Mouse (Mus musculus): ENCODE measurements around the gene Blnk.

Gene Blnk

DNA sequence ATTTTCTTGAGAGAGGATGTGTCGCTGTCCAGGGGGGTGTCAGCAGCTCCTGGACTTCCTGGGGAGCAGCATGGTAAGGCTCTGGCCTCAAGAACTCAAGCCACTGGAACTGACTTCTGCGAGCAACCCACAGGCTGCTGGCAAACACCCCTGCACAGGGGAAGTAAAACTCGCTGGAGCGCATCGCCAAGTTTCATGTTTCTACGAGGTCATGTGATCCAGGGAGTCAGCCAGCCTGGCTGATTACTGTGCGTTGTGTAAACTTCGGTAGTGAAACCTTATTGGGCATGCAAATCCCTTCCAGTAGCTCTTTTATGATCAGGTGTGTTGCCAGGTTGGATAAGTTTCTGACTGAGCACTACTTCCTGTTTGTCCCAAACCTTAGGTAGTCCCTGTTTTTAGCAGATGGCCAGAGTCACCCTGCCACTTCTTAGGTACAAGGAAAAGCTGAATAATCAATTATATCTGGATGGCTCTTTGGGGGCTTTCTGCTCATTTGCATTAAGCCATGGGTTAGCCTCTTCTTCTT lies at the start of gene Blnk:
Gene Blnk, minus strand, starts transcription at position 479 of the 529 bp plus-strand sequence.
- peak; percentile 54 for DNase-seq (ENCODE audit: low spot score)

GRCm38 (mm10) chr19:41039110-41039509 lies 44.8 kb upstream of the Blnk start:
- DNase-seq (ENCODE audit: low spot score) = peak; percentile 4

- no peak for DNase-seq (ENCODE audit: low spot score)
Measured at GRCm38 (mm10) chr19:41035809-41036551, 41.6 kb upstream of the Blnk start.

DNA sequence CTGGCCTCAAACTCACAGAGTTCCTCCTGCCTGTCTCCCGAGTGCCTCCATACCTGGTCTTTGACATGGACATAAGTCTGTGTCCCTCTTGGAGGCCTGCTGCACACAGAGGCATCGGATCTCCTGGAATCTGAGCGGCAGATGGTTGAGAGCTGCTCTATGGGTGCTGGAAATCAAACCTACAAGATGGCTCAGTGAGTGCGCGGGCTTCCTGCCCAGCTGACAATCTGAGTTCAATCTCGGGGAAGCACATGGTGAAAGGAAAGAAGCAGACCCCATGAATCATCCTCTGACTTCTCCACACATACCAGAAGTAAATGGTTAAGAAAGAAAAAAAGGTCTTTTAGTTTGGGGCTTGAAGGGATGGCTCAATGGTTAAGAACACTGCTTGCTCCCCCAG lies 37.5 kb upstream of the Blnk start:
- DNase-seq (ENCODE audit: low spot score) = no peak

DNA sequence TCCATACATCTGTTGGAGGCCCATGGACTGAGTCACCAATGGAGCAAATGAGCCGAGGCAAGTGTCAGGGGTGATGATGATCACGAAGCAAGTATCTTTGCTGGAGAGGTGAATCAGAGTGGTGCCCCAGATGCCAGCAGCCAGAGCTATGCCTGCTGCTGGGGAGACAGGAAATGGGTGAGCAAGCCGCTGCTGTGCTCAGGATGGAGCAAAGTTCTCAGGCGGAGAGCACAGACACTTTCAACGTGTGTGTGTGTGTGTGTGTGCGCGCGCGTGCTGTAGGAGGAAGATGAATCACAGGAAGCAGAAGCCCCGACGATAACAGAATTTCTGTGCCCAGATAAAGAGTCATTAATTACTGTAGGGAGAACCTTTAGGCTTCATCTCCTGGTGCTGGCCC lies 36.7 kb upstream of the Blnk start:
- DNase-seq (ENCODE audit: low spot score) = peak; percentile 7

DNA sequence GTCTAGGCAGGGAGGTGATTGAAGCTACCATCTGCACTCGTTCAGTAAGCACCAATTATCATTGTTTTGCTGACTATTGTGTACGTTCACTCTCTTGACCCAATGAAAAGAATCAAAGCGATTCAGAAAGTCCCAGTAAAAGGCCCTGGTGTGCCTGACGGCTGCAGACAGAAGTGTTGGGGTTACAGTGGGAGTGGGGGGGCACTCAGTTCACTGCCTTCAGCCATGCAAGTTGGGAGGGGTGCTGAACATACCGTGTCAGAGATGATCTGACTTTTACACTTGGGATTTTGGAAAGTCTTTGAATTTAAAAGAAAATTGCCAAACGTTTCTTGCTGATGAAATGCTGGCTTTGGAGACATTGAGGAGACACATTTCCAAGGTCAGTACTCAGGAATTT lies 35.8 kb upstream of the Blnk start:
- DNase-seq (ENCODE audit: low spot score) = no peak

- DNase-seq (ENCODE audit: low spot score) = no peak
Measured at GRCm38 (mm10) chr19:41029219-41029618, 34.9 kb upstream of the Blnk start, which contains the start of gene Dntt. Gene Dntt, plus strand, starts transcription at chr19:41029275.

- DNase-seq (ENCODE audit: low spot score) = no peak
Measured at GRCm38 (mm10) chr19:41027601-41028000, 33.3 kb upstream of the Blnk start.

- no peak for DNase-seq (ENCODE audit: low spot score)
Measured at GRCm38 (mm10) chr19:41027024-41027423, 32.7 kb upstream of the Blnk start.

- DNase-seq (ENCODE audit: low spot score) = no peak
Measured at GRCm38 (mm10) chr19:41026551-41026950, 32.2 kb upstream of the Blnk start.

DNA sequence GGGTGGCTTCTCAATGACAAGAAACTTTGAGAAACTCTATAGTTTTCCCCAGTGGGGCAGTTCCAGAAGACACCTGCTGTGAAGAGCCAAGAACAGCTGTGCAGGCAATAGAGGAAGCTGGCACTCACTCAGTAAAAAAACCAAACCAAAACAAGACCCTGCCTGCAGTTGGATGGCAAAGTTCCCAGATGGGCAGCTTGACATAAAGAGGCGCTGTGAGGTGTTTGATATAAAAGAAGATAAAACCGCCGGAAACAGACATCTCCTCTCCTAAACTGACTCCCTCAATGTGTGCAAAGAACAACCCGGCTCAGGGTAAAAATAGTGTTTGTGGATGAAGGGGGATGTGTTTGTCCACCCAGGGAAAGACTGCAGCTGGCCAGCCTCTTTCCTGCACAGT lies 27.9 kb upstream of the Blnk start:
- DNase-seq (ENCODE audit: low spot score) = no peak

GRCm38 (mm10) chr19:41020537-41020936 lies 26.2 kb upstream of the Blnk start:
- no peak for DNase-seq (ENCODE audit: low spot score)

- no peak for DNase-seq (ENCODE audit: low spot score)
Measured at GRCm38 (mm10) chr19:41019164-41019675, 24.9 kb upstream of the Blnk start.

DNA sequence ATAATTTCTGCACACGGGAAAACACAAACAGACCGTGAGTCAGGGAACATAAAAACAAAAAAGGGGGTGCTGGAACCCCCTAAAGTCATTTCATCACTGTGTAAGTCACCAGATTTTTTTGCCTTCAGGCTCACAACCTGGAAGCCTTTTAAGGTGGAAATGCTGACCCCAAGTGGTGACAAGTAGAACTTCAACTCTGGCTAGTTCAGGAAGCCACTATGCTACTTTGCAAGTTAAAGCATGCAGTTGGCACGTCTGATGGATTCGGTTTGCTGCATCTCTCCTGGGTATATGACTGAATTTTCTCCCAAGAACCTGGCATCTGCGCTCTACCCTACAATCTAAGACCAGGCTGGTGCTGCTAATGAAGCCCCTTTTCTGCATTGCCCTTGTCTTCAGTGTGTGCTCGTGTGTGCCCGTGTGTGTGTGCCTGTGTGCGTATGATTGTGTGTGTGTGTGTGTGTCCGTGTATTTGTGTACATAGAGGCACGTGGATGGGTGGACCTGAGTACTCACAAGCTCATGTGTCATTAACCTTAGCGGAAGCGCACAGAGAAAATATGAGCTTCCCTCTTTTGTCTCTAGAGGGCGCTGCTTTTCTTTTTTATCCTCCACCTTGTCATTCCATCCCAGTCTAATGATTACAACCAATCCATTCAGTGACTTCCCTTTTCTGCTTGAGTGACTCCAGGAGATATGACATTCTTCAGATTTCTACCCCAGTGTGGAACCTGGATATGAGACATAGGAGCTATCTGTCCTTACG lies 21.8 kb upstream of the Blnk start:
- DNase-seq (ENCODE audit: low spot score) = peak; percentile 13

GRCm38 (mm10) chr19:41014003-41014402 lies 19.7 kb upstream of the Blnk start:
- DNase-seq (ENCODE audit: low spot score) = no peak

DNA sequence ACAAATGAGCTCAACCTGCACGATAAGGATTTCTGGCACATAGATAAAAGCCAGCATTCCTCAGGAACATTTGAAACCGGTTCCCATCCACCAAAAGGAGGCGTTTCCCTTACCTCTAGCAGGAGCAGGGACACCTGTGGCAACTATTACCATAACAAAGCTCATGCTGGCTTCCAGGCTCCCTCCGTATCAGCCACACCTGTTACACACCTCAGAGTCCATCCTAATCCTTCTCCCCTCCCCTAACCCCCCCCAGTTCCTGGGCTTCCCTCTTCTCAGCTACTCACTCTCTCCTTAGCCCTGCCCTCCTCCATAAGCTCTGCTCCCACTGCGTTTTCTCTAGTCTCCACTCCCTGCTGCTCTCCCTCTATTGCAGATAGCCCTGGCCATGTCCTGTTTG lies 19.3 kb upstream of the Blnk start:
- no peak for DNase-seq (ENCODE audit: low spot score)

DNA sequence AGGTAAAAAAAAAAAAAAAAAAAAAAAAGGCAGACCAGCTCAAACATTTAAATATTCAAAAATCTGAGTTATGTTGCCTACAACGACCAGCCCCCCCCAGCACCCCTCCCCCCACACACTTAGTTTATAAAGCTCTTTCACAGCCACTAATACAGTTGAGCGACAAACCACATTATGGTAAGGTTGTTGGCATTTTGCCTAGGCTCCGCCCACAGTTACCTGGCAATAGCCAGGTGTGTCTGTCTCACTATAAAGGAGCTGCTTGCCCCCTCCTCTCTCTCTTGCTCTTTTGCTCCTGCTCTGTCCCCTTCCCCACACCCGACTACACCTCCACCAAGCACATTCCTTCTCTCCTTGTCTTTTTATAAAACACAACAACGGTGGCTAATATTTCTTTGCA lies 17.3 kb upstream of the Blnk start:
- DNase-seq (ENCODE audit: low spot score) = no peak

DNA sequence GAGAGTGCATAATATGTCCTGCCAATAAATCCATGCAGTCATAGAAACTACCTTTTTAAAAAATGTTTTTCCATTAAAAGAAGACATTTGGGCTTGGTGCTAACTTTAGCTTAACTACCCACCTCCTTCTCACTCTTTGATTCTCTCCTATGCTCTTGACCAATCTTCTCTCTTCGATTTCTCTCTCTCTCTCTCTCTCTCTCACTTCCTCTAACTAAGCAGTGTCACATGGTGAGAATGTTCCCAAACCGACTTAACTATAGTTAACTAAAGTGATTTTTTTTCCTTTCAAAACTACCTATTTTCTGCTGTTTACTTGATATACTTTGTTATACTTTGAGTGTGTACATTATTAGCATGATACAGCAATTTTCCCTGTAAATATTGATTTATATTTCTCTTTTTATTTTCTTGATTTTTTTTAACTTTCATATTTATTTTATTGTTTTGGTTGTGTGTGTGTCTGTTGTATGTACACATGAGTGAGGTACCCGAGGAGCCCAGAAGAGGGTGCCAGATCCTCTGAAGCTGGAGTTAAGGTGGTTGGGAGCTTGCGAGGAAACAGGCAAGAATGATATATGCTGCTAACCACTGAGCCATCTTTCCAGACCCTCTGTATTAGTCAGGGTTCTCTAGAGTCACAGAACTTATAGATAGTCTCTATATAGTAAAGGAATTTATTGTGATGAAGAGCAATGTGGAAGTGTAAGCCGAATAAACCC lies 14.5 kb upstream of the Blnk start:
- no peak for DNase-seq (ENCODE audit: low spot score)

GRCm38 (mm10) chr19:41007733-41008132 lies 13.4 kb upstream of the Blnk start:
- DNase-seq (ENCODE audit: low spot score) = no peak

DNA sequence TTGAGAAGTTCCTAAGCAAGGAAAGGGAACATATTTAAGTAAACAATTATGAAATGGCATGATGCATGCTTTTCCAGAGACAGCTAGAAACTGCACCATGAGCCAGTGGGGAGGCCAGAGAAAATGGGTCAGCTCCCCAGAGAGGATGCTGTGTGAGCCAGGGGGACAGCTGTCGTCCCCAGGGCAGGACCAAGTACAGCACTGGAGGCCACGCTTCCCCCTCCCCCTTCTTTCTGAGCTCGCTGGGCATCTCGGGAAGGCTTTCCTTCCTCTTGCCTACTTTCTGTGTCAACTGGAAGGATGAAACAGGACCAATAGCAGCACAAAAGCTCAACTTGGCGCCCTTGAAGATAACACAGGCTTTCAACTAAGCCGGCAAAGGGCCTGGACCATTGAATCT lies 13.0 kb upstream of the Blnk start:
- DNase-seq (ENCODE audit: low spot score) = no peak

GRCm38 (mm10) chr19:41006621-41007020 lies 12.3 kb upstream of the Blnk start:
- no peak for DNase-seq (ENCODE audit: low spot score)

GRCm38 (mm10) chr19:41003694-41004315 lies 9.5 kb upstream of the Blnk start:
- DNase-seq (ENCODE audit: low spot score) = no peak
